Mouse (Mus musculus) testis, adult 2 months (tissue): ENCODE results near the gene Sgtb.

Source experiments
- CTCF ChIP-seq: fragments of 200-500 bp; IDR thresholded peaks from 2 replicates; pipeline ENCODE4 v1.5.1; 2012; ENCODE audit warnings: low read depth, mild to moderate bottlenecking, inconsistent platforms, low read length, moderate library complexity; ENCODE audit not compliant: control insufficient read depth, insufficient read depth, insufficient replicate concordance
- POLR2A ChIP-seq: fragments of 200-500 bp; IDR thresholded peaks from 2 replicates; pipeline ENCODE4 v1.6.1; 2012; ENCODE audit warnings: low read depth, mild to moderate bottlenecking, inconsistent platforms, low read length, moderate library complexity; ENCODE audit not compliant: control insufficient read depth

DNA sequence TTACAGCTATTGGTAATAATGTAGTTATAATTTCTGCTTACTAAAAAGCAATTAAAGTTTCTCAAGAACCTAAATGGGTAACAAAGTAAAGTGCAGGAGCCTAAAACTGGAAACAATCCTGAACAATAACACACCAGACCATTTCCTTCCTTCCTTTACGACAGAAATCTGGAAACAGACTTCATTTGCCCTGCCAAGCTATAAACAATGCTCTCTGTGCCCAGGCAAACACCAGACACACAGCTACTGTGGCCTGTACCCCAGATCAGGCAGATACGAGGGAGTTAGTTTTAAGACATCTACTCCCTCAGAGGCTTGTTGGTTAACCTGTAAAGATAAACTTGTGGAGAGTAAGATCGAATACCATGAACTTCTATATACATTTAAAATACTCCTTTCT lies 38.8 kb upstream of the Sgtb start:
- TF ChIP-seq CTCF (no peak), POLR2A (no peak)
